Mouse (Mus musculus) G1E (cell line): ENCODE data around the gene Ntan1. TPM values are rescaled to one million over a fixed set of nuclear protein-coding genes. Genes with fewer than 3 reads are reported as not detected.
A peak's percentile ranks its signal among the peaks of the same experiment; 100 is the strongest.

Experiments
- ATAC-seq: 2 replicates; pipeline ENCODE4 v1.8.0; 2016; ENCODE audit warnings: mild to moderate bottlenecking; ENCODE audit not compliant: insufficient number of reproducible peaks, poor library complexity, low FRiP score, severe bottlenecking; ENCODE audit errors: extremely low read depth
- DNase-seq: peaks from one replicate; pipeline ENCODE4 v3.0.0; 2012; ENCODE audit warnings: low spot score
- H3K27me3 ChIP-seq: 2 replicates; pipeline ENCODE4 v1.6.1; 2012; ENCODE audit warnings: mild to moderate bottlenecking, low read length, inconsistent platforms; ENCODE audit not compliant: insufficient read depth
- H3K36me3 ChIP-seq: replicated peaks from 2 replicates; pipeline ENCODE3; 2012; ENCODE audit warnings: mild to moderate bottlenecking, inconsistent platforms
- H3K4me1 ChIP-seq: 2 replicates; pipeline ENCODE4 v1.6.1; 2012; ENCODE audit warnings: low read depth, low read length, inconsistent platforms, mixed read lengths; ENCODE audit not compliant: insufficient read depth
- H3K4me3 ChIP-seq: 2 replicates; pipeline ENCODE4 v1.5.1; 2012; ENCODE audit warnings: low read depth, mild to moderate bottlenecking, inconsistent platforms, low read length, moderate library complexity, mixed read lengths
- H3K9me3 ChIP-seq: replicated peaks from 2 replicates; pipeline ENCODE4 v1.6.1; 2012; ENCODE audit warnings: inconsistent platforms
- CTCF ChIP-seq: IDR thresholded peaks from 2 replicates; pipeline ENCODE4 v1.5.1; 2012; ENCODE audit warnings: low read depth, low read length, inconsistent platforms, mixed read lengths
- GATA1 ChIP-seq: IDR thresholded peaks from 2 replicates; pipeline ENCODE4 v1.6.1; 2012; ENCODE audit warnings: borderline replicate concordance, low read length, inconsistent platforms, mixed read lengths
- GATA2 ChIP-seq: IDR thresholded peaks from 2 replicates; pipeline ENCODE4 v1.6.1; 2012; ENCODE audit warnings: low read depth, low read length, inconsistent platforms, borderline replicate concordance
- POLR2AphosphoS5 ChIP-seq: IDR thresholded peaks from 2 replicates; pipeline ENCODE4 v1.6.1; 2012; ENCODE audit warnings: low read depth, low read length, inconsistent platforms; ENCODE audit not compliant: insufficient replicate concordance
- TAL1 ChIP-seq: conservative IDR thresholded peaks from 2 replicates; pipeline ENCODE4 v1.6.1; 2012; ENCODE audit warnings: low read depth, low read length, inconsistent platforms, mixed read lengths
- polyA plus RNA-seq: library from polyadenylated mRNA; stranded (reverse); fragments of >175 nt; gene quantifications from 2 replicates; pipeline ENCODE4 v1.2.3, GENCODE M21; 2012
- total RNA-seq, 2 experiments: library from RNA; stranded (forward) in 1 of 2; stranded (reverse) in 1 of 2; fragments of 200-1000 nt in 1 of 2; fragments of >200 nt in 1 of 2; fragmentation: Nextera tagmentation in 1 of 2; gene quantifications; 2 replicates each; pipeline ENCODE4 v1.2.3; 2014 to 2017

The Ntan1 gene
- total and polyA plus RNA-seq, 3 experiments = 9.2 to 39.7 (median 36.5) TPM

DNA sequence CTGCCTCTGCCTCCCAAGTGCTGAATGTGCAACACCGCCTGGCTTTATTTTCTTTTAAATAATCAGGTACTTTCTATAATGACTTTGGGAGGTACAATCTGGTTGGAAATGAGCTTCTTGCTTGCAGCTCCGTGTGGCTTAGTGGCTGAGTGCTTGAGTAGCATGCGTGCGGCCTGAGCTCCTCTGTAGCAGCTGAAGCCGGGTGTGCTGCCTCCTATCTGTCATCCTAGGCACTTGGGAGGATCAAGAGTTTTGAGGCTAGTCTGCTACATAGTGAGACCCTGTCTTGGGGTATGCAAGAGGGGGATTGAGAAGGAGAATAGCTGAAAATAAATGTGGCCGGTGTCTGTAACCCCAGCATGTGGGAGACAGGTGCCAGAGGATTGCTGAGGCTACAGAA lies 6.5 kb upstream of the Ntan1 start:
- TF ChIP-seq POLR2AphosphoS5 = no peak
- no peak for TF ChIP-seq GATA2
- TF ChIP-seq GATA1 = no peak
- TF ChIP-seq CTCF = no peak
- Histone ChIP-seq H3K9me3 (no peaks in the 10 kb centered on the region), H3K4me3 (no peak overlapping the region), H3K4me1 (peaks cover 7% of the 10 kb centered on the region; the same call in 1 of the 2 replicates), H3K36me3 (peaks cover 98% of the 10 kb centered on the region), H3K27me3 (no peaks in the 10 kb centered on the region)
- DNase-seq = no peak
- no peak for ATAC-seq

DNA sequence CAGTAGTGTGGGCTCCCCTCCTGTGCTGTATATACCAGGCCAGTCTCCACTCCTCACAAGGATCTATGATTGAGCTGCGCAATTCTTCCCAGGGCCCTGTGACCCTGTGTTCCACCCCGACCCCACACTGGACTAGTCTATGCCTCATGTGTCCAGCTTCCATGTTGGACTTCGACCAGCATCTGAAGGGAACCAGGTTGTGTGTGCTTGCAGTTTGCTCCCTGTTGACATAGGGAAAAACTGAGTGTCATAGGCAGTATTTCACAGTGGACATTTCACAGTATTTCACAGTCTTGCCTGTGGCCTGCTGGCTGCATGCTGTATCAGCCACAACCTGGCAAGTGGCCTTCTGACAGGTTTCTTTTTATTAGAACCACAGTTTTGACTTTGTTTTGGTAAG lies 5.4 kb upstream of the Ntan1 start:
- H3K36me3 ChIP-seq = peaks cover 88% of the 10 kb centered on the region

DNA sequence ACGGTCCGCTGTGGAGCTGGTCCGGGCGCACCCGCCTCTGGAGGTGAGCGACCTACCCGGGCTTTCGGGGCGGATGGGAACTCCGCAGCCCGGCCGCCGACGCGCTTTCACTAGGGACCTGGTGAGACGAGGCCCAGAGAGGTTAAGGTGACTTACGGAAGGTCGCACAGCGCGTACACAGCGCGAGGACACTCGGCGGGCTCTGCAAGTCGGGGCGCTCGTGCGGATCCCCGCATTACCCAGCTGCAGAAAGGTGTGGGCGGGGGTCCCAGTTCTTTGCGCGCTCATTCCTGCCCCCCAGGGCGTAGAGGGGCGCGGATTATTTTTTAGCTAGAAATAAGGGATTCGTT lies 724 bp downstream of the Ntan1 start:
- 0 out of 2 replicates have a peak, but pooled peaks have one; percentile 2 for ATAC-seq

More for the DNA sequence above, 5.4 kb upstream of the Ntan1 start:
- DNase-seq = no peak
- Histone ChIP-seq H3K9me3 (no peaks in the 10 kb centered on the region), H3K4me1 (peaks cover 10% of the 10 kb centered on the region), H3K27me3 (no peaks in the 10 kb centered on the region), H3K4me3 (no peak overlapping the region)
- TF ChIP-seq GATA2 (no peak), CTCF (no peak), TAL1 (no peak), GATA1 (no peak), POLR2AphosphoS5 (no peak)
- no peak for ATAC-seq

DNA sequence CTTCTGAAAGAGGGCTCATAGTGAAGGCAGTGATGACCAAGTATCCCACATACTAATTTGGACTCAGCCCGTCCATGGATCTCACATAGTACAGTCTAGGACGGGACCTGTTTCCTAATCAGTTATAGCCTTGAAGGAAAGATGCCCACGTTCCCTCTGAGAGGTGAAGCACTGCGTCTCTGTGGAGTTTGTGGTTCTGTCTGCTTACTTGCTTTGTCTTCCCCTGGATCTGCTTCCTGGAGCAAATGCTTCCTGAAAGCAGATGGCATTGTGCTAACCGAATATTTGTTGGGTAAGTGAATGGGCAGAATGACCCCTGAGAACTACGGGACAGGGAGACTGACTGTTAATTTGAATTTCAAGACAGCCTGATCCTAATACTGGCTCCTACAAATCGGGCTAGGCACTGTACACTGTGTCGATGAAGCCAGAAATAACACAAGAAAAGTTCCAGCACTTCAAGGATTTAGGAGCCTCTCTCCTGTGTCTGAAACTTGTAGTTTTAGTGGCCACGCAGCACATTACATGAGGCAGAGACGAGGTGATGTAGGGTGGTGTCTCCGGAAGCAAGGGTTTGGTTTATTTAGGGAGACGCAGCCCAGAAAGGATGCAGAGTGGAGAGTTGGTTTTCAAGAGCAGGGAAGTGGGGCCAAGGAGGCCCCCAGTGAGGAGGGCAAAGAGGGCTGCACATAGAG lies 1.3 kb downstream of the Ntan1 start:
- Histone ChIP-seq H3K4me1 (peaks cover 45% of the 10 kb centered on the region), H3K4me3 (peak overlapping the region; percentile 86), H3K27me3 (no peaks in the 10 kb centered on the region), H3K36me3 (peaks cover 44% of the 10 kb centered on the region), H3K9me3 (no peaks in the 10 kb centered on the region)
- DNase-seq = no peak
- ATAC-seq = no peak
- TF ChIP-seq GATA1 (no peak), POLR2AphosphoS5 (no peak), CTCF (no peak), TAL1 (no peak), GATA2 (no peak)

More for the DNA sequence above, 724 bp downstream of the Ntan1 start:
- H3K36me3 ChIP-seq = peaks cover 45% of the 10 kb centered on the region
- peak overlapping the region; percentile 86 for H3K4me3 ChIP-seq
- H3K27me3 ChIP-seq = no peaks in the 10 kb centered on the region
- TF ChIP-seq TAL1 (no peak), POLR2AphosphoS5 (no peak), GATA1 (no peak), GATA2 (no peak), CTCF (no peak)
- H3K4me1 ChIP-seq = peaks cover 45% of the 10 kb centered on the region
- H3K9me3 ChIP-seq = no peaks in the 10 kb centered on the region
- DNase-seq = no peak

DNA sequence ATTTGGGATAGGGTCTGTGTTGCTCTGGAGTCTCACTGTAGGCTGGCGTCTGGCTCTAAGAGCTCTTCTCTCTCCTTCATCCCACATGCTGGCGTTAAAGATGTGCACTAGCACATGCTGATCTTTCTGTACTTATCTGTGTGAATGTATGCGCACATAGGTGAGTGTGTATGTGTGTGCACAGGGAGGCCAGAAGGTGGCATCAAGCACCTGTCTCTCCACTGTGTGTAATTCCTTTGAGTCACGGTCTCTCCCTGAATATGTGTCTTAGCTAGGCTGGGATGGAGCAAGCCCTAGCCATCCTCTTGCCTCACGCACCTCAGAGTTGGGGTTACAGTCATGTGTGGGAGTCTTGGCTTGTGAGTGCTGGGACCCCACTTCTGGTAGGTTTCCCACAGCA lies 2.1 kb downstream of the Ntan1 start:
- DNase-seq (no peak), ATAC-seq (no peak)
- Histone ChIP-seq H3K36me3 (peaks cover 42% of the 10 kb centered on the region), H3K27me3 (no peaks in the 10 kb centered on the region), H3K9me3 (no peaks in the 10 kb centered on the region), H3K4me3 (no peak overlapping the region), H3K4me1 (peaks cover 44% of the 10 kb centered on the region)
- TF ChIP-seq TAL1 (no peak), GATA1 (no peak), POLR2AphosphoS5 (no peak), GATA2 (no peak), CTCF (no peak)

DNA sequence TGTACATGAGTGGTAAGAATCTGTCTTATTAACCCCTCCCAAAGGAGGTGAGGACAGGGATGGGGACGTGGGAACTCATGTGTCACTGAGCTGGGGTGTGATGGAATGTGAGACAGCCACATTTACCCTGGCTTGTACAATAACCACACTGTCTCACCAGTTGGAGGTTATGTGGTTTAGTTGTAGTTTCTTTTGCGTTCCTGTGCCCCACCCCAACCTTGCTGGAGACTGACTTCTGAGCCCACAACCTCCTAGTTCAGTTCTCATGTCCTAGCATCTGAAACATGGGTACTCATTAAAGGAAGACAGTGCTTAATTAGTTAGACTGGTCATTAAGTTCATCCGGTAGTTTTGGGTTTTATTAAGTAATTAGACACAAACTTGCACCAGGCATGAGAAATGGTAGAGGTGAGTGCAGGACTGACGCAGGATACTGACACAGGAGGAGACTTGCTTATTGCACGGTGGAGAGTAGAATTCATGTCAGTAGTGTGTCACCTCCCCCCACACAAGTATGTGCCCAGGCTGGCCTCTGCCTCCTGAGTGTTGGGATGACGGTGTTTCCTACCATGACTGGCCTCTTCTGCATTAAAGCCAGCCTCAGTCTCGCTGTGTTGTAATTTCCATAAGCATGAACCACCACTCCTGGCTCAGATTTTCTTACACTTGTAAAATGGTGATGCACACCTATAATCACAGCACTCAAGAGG lies 7.3 kb downstream of the Ntan1 start:
- Histone ChIP-seq H3K9me3 (no peaks in the 10 kb centered on the region), H3K36me3 (peaks cover 73% of the 10 kb centered on the region), H3K27me3 (no peaks in the 10 kb centered on the region), H3K4me3 (no peak overlapping the region), H3K4me1 (peaks cover 24% of the 10 kb centered on the region)
- TF ChIP-seq GATA2 = no peak
- TF ChIP-seq TAL1 = no peak
- TF ChIP-seq POLR2AphosphoS5 = no peak
- TF ChIP-seq GATA1 = no peak
- no peak for TF ChIP-seq CTCF
- ATAC-seq = no peak
- no peak for DNase-seq
